Comparison of ENCODE assay signal across 16 mouse cellular contexts in genomic region chr15:94107186-94107716, GRCm38 (mm10).
A peak's percentile ranks its signal among the peaks of the same experiment; 100 is the strongest.
DNase-seq lines count a peak whose midpoint lies in the region; ATAC-seq lines count a peak whose summit lies in the region.
"Had no signal": no experiment of that assay in that cellular context is flagged by ENCODE, and none has a peak within 500 bp of the region (broad histone marks: within the 10 kb centered on the region; RNA-seq: fewer than 3 reads in every experiment).

No protein-coding gene starts in this region.

- ATAC-seq in megakaryocyte, adult 5-6 weeks (ENCODE audit: poor library complexity, severe bottlenecking): no peak
- ATAC-seq: activated CD4-positive, CD25-positive, alpha-beta regulatory T cell, adult 4 months; forebrain, embryonic 16.5 days; hindbrain, postnatal 0 days had no signal

- H3K9me3 ChIP-seq in heart, embryonic 10.5 days: no peaks in the 10 kb centered on the region
- H3K9me3 ChIP-seq: heart, embryonic 13.5 days; liver, embryonic 13.5 days; stomach, embryonic 15.5 days had no signal

- peak; percentile 18 to 67 for DNase-seq in heart, adult 18-20 months
- no peak for DNase-seq in heart, embryonic 10.5 days (ENCODE audit: low spot score)
- peak; percentile 8 for DNase-seq in retina, embryonic 14.5 days (ENCODE audit: low spot score)
- DNase-seq in retina, postnatal 1 day: no peak
- DNase-seq in heart, postnatal 10 days: peak; percentile 29 to 45
- DNase-seq in skeletal muscle tissue, adult 2 months (ENCODE audit: low read depth, low spot score): peak; percentile 33
- no peak for DNase-seq in cerebellum, adult 9-10 months
- DNase-seq: liver, embryonic 13.5 days; right cerebral cortex, postnatal 25 days had no signal

- H3K4me3 ChIP-seq in heart, embryonic 10.5 days: no peak overlapping the region
- H3K4me3 ChIP-seq: heart, embryonic 13.5 days; layer of hippocampus, adult 2 months; liver, embryonic 13.5 days; stomach, embryonic 15.5 days had no signal

- 29% methylated on average over 2 of the region's 2 CpGs for WGBS in heart, embryonic 10.5 days

- peaks cover 5% of the 10 kb centered on the region; the same call in 1 of the 2 replicates for H3K4me1 ChIP-seq in heart, embryonic 10.5 days
- H3K4me1 ChIP-seq: heart, embryonic 13.5 days; liver, embryonic 13.5 days; stomach, embryonic 15.5 days had no signal

- H3K27ac ChIP-seq in heart, embryonic 10.5 days: no peak overlapping the region
- H3K27ac ChIP-seq: heart, embryonic 13.5 days; hindbrain, postnatal 0 days; layer of hippocampus, adult 2 months; liver, embryonic 13.5 days; stomach, embryonic 15.5 days had no signal

- H3K27me3 ChIP-seq in heart, embryonic 10.5 days (ENCODE audit: insufficient read depth, poor library complexity, severe bottlenecking): no peaks in the 10 kb centered on the region
- H3K27me3 ChIP-seq: heart, embryonic 13.5 days; liver, embryonic 13.5 days; stomach, embryonic 15.5 days had no signal

- H3K36me3 ChIP-seq in heart, embryonic 10.5 days: no peaks in the 10 kb centered on the region
- H3K36me3 ChIP-seq: heart, embryonic 13.5 days; liver, embryonic 13.5 days; stomach, embryonic 15.5 days had no signal

- intact Hi-C loops in heart, postnatal 10 days (cut with DNase I): no loop called here

Comparison
In these comparisons a context has a peak if more than half of its experiments do, and no peak if none do; other contexts are left out.
1. DNase-seq: peak in heart, adult 18-20 months (2 of 2), retina, embryonic 14.5 days (single experiment), heart, postnatal 10 days (2 of 2) and skeletal muscle tissue, adult 2 months (single experiment); none in heart, embryonic 10.5 days (single experiment), retina, postnatal 1 day (single experiment) and cerebellum, adult 9-10 months (single experiment).